Mouse (Mus musculus): Measurements from ENCODE around the gene Rgs9. TPM values are rescaled to one million over a fixed set of nuclear protein-coding genes. Genes with fewer than 3 reads are reported as not detected.

The Rgs9 gene
- total RNA-seq, 2 experiments from 2014 or later = 0.09 TPM; not detected in 1

- ATAC-seq (ENCODE audit: poor library complexity, severe bottlenecking) = no peak
Measured at GRCm38 (mm10) chr11:109181118-109181517, 116.8 kb downstream of the Rgs9 start.

GRCm38 (mm10) chr11:109180290-109180689 is 117.6 kb downstream of the Rgs9 start:
- ATAC-seq (ENCODE audit: poor library complexity, severe bottlenecking) = no peak

DNA sequence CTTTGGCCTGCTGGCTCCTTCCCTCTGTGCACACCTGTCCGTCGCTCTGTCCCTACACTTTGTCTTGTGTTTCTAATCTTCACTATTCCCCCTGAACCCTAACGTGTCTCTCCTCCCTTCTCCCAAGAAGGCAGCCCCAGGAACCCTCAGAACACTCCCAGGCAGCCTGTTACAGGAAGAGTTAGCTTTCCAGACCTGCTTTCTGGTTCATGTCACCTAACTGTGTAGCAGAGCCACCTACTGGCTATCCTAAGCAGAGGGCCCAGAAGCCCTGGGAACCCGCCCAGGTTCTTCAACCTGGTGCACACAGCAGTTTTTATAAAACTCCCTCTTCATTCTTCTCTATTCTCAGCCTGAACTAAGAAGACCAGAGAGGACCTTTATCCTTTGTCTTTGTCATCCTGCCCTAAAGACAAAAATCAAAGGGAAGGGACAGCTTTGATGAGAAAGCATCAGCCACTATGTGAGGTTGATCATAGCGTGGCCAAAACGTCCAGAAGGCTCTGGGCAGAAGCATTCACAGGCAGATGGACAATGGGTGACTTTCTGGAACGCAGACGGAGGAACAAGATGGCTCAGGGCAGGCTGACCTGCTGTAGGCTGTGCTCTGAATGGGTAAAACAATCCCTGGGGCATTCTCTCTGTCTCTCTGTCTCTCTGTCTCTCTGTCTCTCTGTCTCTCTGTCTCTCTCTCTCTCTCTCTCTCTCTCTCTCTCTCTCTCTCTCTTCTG is 119.0 kb downstream of the Rgs9 start:
- no peak for ATAC-seq (ENCODE audit: poor library complexity, severe bottlenecking)

GRCm38 (mm10) chr11:109175376-109175969 is 122.5 kb downstream of the Rgs9 start:
- ATAC-seq (ENCODE audit: poor library complexity, severe bottlenecking) = no peak

Other genes with a start within 250 kb of the Rgs9 start
- not detected in 2 replicates for gene E030025P04Rik, start 153.8 kb downstream of the Rgs9 start, total RNA-seq (2015)
- not detected in 2 replicates for gene E030025P04Rik, start 153.8 kb downstream of the Rgs9 start, total RNA-seq (2017)
- gene Gna13, start 64.7 kb upstream of the Rgs9 start, total RNA-seq (2015) = 59.5 and 61.2 TPM in 2 replicates
- gene Gna13, start 64.7 kb upstream of the Rgs9 start, total RNA-seq (2017) = 54.2 and 57.3 TPM in 2 replicates
- 0.07 TPM in 1 of 2 replicates, not detected in the other for gene 9930022D16Rik, start 115.8 kb upstream of the Rgs9 start, total RNA-seq (2015)
- 0.08 TPM in 1 of 2 replicates, not detected in the other for gene 9930022D16Rik, start 115.8 kb upstream of the Rgs9 start, total RNA-seq (2017)
- 19.2 and 26.5 TPM in 2 replicates for gene Amz2, start 127.8 kb upstream of the Rgs9 start, total RNA-seq (2015)
- 51.3 and 51.7 TPM in 2 replicates for gene Amz2, start 127.8 kb upstream of the Rgs9 start, total RNA-seq (2017)
- gene Arsg, start 175.2 kb upstream of the Rgs9 start, total RNA-seq (2015) = 4.9 and 6.2 TPM in 2 replicates
- 6.2 and 7.5 TPM in 2 replicates for gene Arsg, start 175.2 kb upstream of the Rgs9 start, total RNA-seq (2017)
- 27.4 and 27.6 TPM in 2 replicates for gene Slc16a6, start 175.5 kb upstream of the Rgs9 start, total RNA-seq (2015)
- 10.5 and 14.7 TPM in 2 replicates for gene Slc16a6, start 175.5 kb upstream of the Rgs9 start, total RNA-seq (2017)

Data from megakaryocyte, adult 5-6 weeks (primary cell).